19 mouse cellular contexts compared by ENCODE assay signal in genomic region chr2:77460011-77460410, GRCm38 (mm10).
"Had no signal": no experiment of that assay in that cellular context is flagged by ENCODE, and none has a peak within 500 bp of the region (broad histone marks: within the 10 kb centered on the region; RNA-seq: fewer than 3 reads in every experiment).

No protein-coding gene starts in this region.

- DNase-seq: kidney, adult 2 months; kidney, postnatal 10 days; kidney, postnatal 36 days; layer of hippocampus, postnatal 36 days; liver; lung, adult 18-20 months; lung, postnatal 14 days; lung, postnatal 4 days; retina, postnatal 1 day; right cerebral cortex, postnatal 25 days; thymus, postnatal 25 days had no signal

- H3K9me3 ChIP-seq: limb, embryonic 12.5 days; liver, embryonic 12.5 days; liver, embryonic 15.5 days; midbrain, embryonic 15.5 days; neural tube, embryonic 12.5 days; neural tube, embryonic 15.5 days had no signal

- H3K9ac ChIP-seq: limb, embryonic 12.5 days; liver, embryonic 12.5 days; liver, embryonic 15.5 days; midbrain, embryonic 15.5 days; neural tube, embryonic 12.5 days; neural tube, embryonic 15.5 days had no signal

- H3K27ac ChIP-seq: left cerebral cortex, adult 2 months; limb, embryonic 12.5 days; liver, embryonic 12.5 days; liver, embryonic 15.5 days; midbrain, embryonic 15.5 days; neural tube, embryonic 12.5 days; neural tube, embryonic 15.5 days had no signal

- H3K27me3 ChIP-seq: limb, embryonic 12.5 days; liver, embryonic 12.5 days; liver, embryonic 15.5 days; midbrain, embryonic 15.5 days; neural tube, embryonic 12.5 days; neural tube, embryonic 15.5 days had no signal

- H3K4me1 ChIP-seq: limb, embryonic 12.5 days; liver, embryonic 12.5 days; liver, embryonic 15.5 days; midbrain, embryonic 15.5 days; neural tube, embryonic 12.5 days; neural tube, embryonic 15.5 days had no signal

- H3K36me3 ChIP-seq: limb, embryonic 12.5 days; liver, embryonic 12.5 days; liver, embryonic 15.5 days; midbrain, embryonic 15.5 days; neural tube, embryonic 12.5 days; neural tube, embryonic 15.5 days had no signal

- H3K4me3 ChIP-seq: left cerebral cortex, adult 2 months; limb, embryonic 12.5 days; liver, embryonic 12.5 days; liver, embryonic 15.5 days; midbrain, embryonic 15.5 days; neural tube, embryonic 12.5 days; neural tube, embryonic 15.5 days had no signal

- ATAC-seq: liver, embryonic 12.5 days; midbrain, embryonic 15.5 days had no signal

- H3K4me2 ChIP-seq: limb, embryonic 12.5 days; liver, embryonic 12.5 days; liver, embryonic 15.5 days; midbrain, embryonic 11.5 days; midbrain, embryonic 15.5 days; neural tube, embryonic 12.5 days; neural tube, embryonic 15.5 days had no signal
